Mouse (Mus musculus) kidney, postnatal 4 days (tissue): ENCODE results near the gene Scmh1.

Source experiments
- DNase-seq, 2 experiments: peaks; one replicate each; pipeline ENCODE4 v3.0.0; 2021; ENCODE audit warnings: mixed read lengths in 2 of 2

Gene Scmh1

DNA sequence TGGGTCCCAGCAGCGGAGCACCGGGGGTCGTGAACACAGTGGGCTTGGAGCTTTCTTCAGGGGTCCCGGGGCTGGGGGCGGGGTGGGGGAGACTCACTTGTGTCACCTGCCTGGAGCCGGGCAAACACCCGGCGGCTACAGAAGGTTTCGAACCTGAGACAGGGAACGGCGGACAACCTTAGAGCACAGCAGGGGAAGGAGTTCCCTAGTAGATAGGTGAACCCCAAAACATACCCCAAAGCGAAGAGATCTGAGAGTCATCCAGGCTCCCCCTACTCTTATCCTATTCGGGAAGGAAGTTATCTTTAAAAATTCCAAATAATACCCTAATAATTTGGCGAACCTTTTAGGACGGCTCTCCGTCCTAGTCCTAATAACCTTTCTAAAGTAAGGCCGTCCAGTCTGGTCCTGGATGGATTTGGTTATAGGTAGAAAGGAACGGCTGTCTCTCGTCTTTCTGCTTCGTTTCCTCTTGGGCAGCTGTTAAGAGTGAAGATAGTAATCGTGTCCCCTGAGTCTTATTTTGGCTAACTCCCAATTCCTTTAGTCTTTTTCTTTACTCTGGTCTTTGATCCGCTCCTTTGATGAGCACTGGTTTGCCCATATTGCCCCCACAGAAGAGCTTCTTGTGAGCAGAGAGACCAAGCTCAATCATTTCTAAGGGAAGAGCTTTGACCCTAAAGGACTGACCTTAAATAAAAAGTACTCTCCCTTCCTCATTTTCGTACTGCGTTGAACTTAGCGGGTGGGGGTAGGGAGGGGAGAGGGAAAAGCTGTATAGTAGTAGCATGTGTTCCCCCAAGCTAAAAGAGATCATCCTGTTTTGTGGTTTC is 941 bp downstream of the Scmh1 start:
- DNase-seq, result peak in 1 of 2 experiments; percentile 17

DNA sequence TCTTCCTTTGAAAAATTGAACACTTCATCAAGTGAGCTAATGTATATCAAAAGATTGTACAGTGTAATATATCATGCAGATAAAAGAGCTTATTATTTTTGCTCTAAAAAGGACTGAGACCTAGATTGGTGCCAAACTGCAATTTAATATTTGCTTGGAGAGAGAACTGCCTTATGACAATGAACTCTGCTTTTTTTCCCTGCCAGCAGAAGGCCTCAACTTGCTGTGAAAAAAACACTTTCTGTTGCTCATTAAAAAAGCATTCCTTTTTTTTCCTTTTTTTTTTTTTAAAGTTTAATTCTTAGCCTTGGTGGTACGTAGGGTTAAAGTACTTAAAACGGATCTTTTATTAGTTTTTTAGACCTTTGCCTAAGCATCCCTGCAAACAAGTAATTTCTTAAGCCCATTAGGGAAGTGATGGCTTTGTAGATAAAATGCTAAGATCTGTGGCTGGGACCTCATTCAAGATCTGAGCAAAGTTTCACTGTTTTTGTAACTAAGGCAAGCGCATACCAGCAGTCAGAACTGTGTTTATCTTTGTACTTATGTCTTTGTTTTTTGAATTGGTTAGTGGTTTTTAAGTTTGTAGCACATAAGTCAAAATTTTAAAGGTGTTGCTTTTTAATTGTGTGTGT is 1.7 kb downstream of the Scmh1 start:
- no peak for DNase-seq

DNA sequence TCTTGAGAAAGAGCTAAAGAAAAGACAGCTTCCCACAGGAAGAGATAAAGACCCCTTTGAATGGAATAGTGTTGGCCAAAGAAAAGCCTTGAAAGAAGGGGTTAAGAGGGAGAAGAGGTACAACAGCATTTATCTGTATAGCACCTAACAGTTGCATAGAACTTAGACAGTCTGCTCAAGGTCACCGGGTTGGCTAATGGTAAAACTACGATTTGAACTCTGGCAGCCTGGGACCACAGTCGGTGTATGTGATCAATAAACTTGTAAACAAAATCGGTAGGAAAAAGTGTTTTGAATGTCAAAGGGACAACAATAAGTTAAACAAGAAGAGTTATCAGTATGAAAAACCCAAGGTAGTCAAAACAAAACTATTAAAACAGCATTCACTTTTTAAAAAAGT is 13.0 kb downstream of the Scmh1 start:
- no peak for DNase-seq

- no peak for DNase-seq
These were observed 15.1 kb downstream of the Scmh1 start for GRCm38 (mm10) chr4:120420193-120420592.

GRCm38 (mm10) chr4:120420685-120421084 is 15.6 kb downstream of the Scmh1 start:
- peak; percentile 67 to 77 for DNase-seq

DNA sequence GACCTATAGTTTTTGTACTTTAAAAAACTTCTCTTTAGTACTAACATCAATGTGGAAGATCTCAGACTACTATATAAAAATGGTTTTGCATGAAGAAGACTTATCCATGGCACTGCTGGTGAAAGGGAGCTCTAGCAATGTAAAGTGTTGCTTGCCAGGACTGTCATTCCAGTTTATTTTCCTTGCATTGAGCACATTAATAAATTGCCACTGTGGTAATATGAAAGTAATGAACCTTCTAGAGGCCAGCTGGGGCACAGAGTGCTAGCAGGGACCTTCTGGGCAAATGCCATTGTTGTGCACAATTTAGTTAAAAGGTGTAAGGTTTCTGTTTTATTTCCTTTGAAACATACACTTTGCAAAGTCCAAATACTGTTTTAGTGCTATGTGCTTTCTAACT is 25.5 kb downstream of the Scmh1 start:
- no peak for DNase-seq

DNA sequence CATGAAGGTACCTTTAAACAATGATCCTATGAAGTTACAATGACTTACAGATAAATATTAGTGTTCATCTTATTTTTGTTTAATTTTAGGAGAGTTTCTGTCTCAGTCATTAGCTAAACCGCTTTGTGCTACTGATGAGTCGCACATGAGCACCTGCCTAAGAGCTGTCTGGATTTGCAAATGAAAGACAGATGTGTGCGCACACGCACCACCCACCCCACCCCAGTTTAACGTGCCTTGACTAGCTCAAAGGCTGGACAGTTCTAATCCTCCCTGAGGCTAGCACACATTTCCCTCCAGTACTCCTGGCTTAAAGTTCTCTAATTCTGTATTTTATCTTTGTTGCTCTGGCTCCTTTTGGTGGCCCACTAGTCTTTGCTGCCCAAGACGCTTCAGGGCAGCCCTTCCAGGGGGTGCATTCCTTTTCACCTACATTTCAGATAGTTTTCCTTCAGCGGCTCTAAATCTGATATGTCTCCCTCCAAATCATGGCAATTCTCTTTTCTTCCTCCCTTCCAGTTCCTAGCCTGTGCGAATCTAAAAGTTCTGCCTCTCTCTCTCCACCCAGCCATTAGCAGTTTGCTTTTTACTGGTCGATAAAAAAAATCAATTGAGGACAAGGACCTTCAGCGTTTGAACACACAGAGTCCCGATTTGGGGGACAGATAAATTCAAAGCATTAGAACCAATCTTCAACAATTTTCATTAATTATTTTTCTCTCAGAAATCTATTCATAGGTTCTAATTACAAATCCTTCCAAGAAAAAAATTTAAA is 27.7 kb downstream of the Scmh1 start:
- DNase-seq, result no peak

GRCm38 (mm10) chr4:120461741-120462140 is 56.7 kb downstream of the Scmh1 start:
- DNase-seq, result no peak

GRCm38 (mm10) chr4:120472946-120473345 is 67.9 kb downstream of the Scmh1 start:
- no peak for DNase-seq

GRCm38 (mm10) chr4:120487707-120488106 is 82.6 kb downstream of the Scmh1 start:
- DNase-seq, result no peak

DNA sequence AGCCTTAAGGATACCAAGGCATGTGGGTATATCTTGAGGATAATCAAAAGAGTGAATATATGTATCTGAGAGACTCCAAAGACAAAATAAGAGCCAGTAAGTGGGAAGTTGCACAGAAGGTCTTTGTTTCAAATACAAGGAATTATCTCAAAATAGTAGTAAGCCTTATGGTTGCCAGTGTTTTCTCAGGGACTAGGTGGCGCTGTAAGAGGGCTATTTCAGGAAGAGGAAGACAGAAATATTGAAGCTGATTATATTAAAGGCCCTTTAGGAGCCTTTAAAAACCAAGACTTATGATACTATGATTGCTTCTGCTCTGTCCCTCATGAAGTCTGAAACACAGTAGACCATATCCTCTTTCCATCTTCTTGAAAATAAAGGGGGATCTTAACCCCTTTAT is 101.9 kb downstream of the Scmh1 start:
- DNase-seq, result no peak

DNA sequence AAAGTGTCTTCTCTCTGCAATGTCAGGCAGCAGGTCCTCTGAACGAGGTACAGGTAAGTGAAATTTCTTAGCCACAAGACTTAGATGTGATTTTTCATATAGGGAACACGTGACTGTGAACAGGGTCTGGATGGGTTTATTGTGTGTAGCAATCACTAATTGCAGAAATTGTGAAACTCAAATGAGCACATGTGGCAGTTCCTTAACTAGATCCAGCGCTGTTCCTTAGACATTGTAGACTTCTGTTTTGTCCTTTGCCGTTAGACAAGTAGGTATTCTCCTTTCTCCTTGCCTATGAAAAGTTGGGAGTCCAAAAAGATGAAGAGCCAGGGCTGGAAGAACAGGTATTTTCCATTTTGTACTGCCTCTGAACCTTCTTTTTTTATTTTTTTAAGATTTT is 106.1 kb downstream of the Scmh1 start:
- no peak for DNase-seq

- DNase-seq, result no peak
These were observed 109.3 kb downstream of the Scmh1 start for GRCm38 (mm10) chr4:120514366-120514765.

- DNase-seq, result no peak
These were observed 111.4 kb downstream of the Scmh1 start for GRCm38 (mm10) chr4:120516491-120516890.

- no peak for DNase-seq
These were observed 111.8 kb downstream of the Scmh1 start for GRCm38 (mm10) chr4:120516907-120517306.

DNA sequence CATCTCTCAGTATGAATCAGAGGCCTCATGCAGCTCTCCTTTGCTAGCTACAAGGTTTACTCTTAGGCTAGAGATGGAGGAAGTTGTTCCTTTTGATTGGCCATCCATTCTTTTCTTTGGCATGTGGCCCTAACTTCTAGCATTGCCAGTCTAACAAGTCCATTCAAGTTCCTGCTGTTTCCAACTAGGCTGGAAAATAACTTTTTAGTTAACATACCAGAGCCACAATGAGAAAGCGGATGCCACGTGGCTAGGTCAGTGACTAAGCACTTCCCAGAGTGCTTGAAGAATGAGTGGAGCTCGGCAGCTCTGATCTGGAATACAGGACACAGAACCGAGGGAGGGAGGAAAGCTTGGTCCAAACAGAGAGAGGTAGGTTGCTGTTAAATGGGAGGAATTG is 112.3 kb downstream of the Scmh1 start:
- no peak for DNase-seq

DNA sequence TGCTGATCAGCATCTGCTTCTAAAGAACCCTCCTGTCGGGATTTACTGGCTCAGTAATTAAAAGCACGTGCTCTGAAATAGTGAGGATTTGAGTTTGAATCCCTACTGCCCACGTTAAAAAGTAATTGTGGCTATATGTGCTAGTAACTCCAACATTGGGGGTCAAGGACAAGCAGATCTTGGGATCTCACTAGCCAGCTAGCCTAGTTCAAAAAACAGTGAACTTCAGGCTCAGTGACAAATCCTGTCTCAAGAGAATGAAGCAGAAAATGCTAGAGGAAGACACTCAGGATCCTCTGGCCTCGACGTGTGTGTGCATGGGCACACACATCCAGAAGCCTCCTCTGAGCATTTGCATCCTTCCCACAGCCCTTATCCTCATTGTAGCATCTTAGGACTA is 116.7 kb downstream of the Scmh1 start:
- DNase-seq, result no peak

GRCm38 (mm10) chr4:120522351-120522750 is 117.3 kb downstream of the Scmh1 start:
- no peak for DNase-seq

DNA sequence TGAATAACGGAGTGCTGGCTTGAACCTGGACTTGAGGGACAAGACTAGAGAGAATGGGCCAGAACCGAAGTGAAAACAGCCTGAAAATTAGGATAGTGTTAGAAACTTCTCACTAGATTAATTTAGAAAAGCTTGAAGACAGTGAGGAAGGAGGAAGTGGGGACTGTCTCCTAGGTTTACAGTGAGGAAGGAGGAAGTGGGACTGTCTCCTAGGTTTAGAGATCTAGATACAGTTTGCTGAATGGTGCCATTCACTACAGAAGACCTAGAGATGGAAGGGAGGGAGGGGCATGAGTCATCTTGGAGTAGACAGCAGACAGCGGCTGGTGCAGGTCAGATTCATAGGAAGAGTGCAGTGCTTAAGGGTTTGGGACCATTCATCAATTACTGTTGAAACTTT is 118.0 kb downstream of the Scmh1 start:
- DNase-seq, result no peak

- no peak for DNase-seq
These were observed 123.1 kb downstream of the Scmh1 start for GRCm38 (mm10) chr4:120528171-120528570.

DNA sequence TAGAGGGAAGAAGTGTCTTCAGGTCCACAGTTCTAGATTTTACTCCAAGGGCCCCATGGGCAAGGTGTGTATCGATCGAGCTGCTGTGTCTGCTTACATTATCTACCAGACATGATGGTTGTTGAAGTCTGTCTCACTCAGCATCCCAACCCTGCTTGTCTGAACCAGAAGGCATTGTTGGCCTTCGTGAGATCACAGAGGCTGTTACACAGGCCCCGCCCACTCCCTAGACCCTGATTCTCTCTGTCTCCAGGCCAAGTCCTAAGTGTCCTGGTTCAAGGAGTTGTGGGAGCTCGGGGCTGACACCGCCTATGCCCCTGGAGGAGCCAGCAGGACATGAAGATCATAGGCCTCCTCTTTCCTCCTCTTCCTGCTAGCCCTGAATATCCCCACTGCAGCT is 126.9 kb downstream of the Scmh1 start, which contains the start of gene Slfnl1:
TSS of gene Slfnl1 (plus strand) at position 246 of the 400 bp plus-strand sequence.
- DNase-seq, result no peak

DNA sequence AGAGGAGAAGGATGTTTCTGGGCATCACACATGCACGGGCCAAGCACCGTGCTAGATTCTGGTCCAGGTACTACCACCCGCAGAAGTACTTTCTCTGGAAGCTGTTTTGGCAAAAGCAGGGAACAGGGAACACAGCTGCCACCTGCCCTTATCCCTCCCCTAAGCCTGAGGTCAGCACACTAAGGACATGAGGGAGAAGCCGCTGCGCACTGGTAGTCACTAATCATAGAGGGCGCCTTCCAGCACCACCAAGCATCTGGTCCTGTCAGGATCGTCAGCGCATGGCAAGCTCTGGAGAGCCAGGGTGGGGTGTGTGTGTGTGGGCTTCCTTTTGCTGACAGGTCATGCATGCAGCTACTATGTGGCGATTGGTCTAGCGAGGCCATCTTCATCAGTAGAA is 133.6 kb downstream of the Scmh1 start:
- no peak for DNase-seq

DNA sequence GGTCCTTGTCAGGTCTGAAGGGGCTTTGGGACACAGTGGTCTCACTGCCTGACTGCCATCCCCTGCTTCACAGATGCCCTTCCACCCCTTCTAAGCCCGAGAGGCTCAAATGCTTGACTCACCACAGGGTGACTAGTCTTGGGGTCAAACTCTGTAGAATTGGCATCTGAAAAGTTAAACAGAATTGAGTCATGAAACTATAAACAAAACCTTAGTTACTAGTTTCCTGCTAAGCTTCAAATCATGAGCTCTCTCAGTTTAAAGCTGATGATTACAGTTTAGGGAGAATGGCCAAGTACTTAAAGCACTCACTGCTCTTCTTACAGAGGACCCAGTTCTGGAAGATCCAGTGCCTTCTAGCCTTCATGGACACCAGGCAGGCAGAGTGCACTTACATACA is 139.8 kb downstream of the Scmh1 start:
- no peak for DNase-seq

DNA sequence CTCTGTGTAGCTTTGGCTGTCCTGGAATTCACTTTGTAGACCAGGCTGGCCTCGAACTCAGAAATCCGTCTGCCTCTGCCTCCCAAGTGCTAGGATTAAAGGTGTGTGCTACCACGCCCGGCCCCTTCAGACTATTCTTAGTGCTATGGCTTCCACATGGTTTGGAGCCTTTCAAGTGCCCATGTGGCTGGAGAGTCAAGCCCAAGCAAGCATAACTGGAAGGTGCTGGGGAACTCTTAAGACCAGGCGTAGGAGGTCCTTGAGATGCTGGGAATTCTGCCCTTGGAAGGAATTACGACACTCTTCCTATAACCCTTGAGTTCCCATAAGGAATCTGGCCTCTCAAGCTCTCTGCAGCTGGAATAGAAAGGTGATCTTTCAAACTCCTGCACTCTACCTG is 151.5 kb downstream of the Scmh1 start:
- no peak for DNase-seq
